ENCODE assay signal across 9 mouse cellular contexts in genomic region chr4:94900744-94901143, GRCm38 (mm10). TPM values are rescaled to one million over a fixed set of nuclear protein-coding genes. Genes with fewer than 3 reads are reported as not detected.
DNase-seq lines count a peak whose midpoint lies in the region; ATAC-seq and TF ChIP-seq lines count a peak whose summit lies in the region.
"Had no signal": no experiment of that assay in that cellular context is flagged by ENCODE, and none has a peak within 500 bp of the region (broad histone marks: within the 10 kb centered on the region; RNA-seq: fewer than 3 reads in every experiment).

No protein-coding gene starts in this region.

- WGBS in kidney, postnatal 0 days = 21% methylated on average over 2 of the region's 2 CpGs
- 22% methylated on average over 2 of the region's 2 CpGs for WGBS in kidney, embryonic 16.5 days
- 5% methylated on average over 2 of the region's 2 CpGs for WGBS in lung, postnatal 0 days

- H3K4me1 ChIP-seq in kidney, postnatal 0 days (replicated peaks; ENCODE audit: insufficient read depth, low read length) = no peaks in the 10 kb centered on the region
- H3K4me1 ChIP-seq in kidney, embryonic 16.5 days (ENCODE audit: insufficient read depth, low read length) = no peaks in the 10 kb centered on the region
- H3K4me1 ChIP-seq in lung, postnatal 0 days (ENCODE audit: insufficient read depth, low read depth, low read length) = no peaks in the 10 kb centered on the region
- H3K4me1 ChIP-seq: limb, embryonic 12.5 days had no signal

- no peaks in the 10 kb centered on the region for H3K36me3 ChIP-seq in kidney, postnatal 0 days (ENCODE audit: insufficient read depth, low read length)
- H3K36me3 ChIP-seq in kidney, embryonic 16.5 days (ENCODE audit: insufficient read depth, low read length) = no peaks in the 10 kb centered on the region
- H3K36me3 ChIP-seq in lung, postnatal 0 days (ENCODE audit: insufficient read depth, low read length) = no peaks in the 10 kb centered on the region
- H3K36me3 ChIP-seq: limb, embryonic 12.5 days had no signal

- peak; percentile 16 for DNase-seq in adrenal gland, postnatal 10 days
- DNase-seq in adrenal gland, postnatal 25 days = no peak
- DNase-seq in kidney, postnatal 0 days (ENCODE audit: low spot score) = peak; percentile 64
- DNase-seq in brain, embryonic 14.5 days (ENCODE audit: low read depth) = peak; percentile 18
- peak; percentile 69 for DNase-seq in lung, postnatal 0 days (ENCODE audit: low spot score)
- DNase-seq in thymus, adult 18-20 months = no peak
- no peak for DNase-seq in T-cell, adult 2 months (ENCODE audit: low spot score)

- TF ChIP-seq EP300 in lung, postnatal 0 days (IDR thresholded peaks at IDR 0.05) = no peak

- no peak overlapping the region for H3K27ac ChIP-seq in kidney, postnatal 0 days
- no peak overlapping the region for H3K27ac ChIP-seq in kidney, embryonic 16.5 days (ENCODE audit: low read length)
- no peak overlapping the region for H3K27ac ChIP-seq in lung, postnatal 0 days (ENCODE audit: low read length)
- H3K27ac ChIP-seq: limb, embryonic 12.5 days had no signal

- TF ChIP-seq POLR2A in brain, embryonic 14.5 days (IDR thresholded peaks at IDR 0.05; ENCODE audit: borderline replicate concordance, extremely low read depth, insufficient read depth, insufficient read length, poor library complexity, severe bottlenecking) = no peak

- H3K4me2 ChIP-seq in kidney, postnatal 0 days (ENCODE audit: low read length) = no peak overlapping the region
- H3K4me2 ChIP-seq in kidney, embryonic 16.5 days (replicated peaks; ENCODE audit: low read depth, low read length) = no peak overlapping the region
- no peak overlapping the region for H3K4me2 ChIP-seq in lung, postnatal 0 days (replicated peaks; ENCODE audit: low read depth, low read length)
- H3K4me2 ChIP-seq: limb, embryonic 12.5 days had no signal

- H3K9ac ChIP-seq in kidney, postnatal 0 days (ENCODE audit: low read depth, low read length) = no peak overlapping the region
- H3K9ac ChIP-seq in kidney, embryonic 16.5 days (replicated peaks; ENCODE audit: low read length) = no peak overlapping the region
- H3K9ac ChIP-seq in lung, postnatal 0 days (replicated peaks; ENCODE audit: low read depth) = no peak overlapping the region
- H3K9ac ChIP-seq: limb, embryonic 12.5 days had no signal

- no peak for ATAC-seq in kidney, postnatal 0 days (replicated peaks; ENCODE audit: low FRiP score, low read depth)
- ATAC-seq in kidney, embryonic 16.5 days (ENCODE audit: low FRiP score, low TSS enrichment) = no peak
- no peak for ATAC-seq in lung, postnatal 0 days

- H3K27me3 ChIP-seq in kidney, postnatal 0 days (ENCODE audit: insufficient read depth, low read length) = no peaks in the 10 kb centered on the region
- H3K27me3 ChIP-seq in kidney, embryonic 16.5 days (ENCODE audit: insufficient read depth, low read length) = no peaks in the 10 kb centered on the region
- no peaks in the 10 kb centered on the region for H3K27me3 ChIP-seq in lung, postnatal 0 days (replicated peaks; ENCODE audit: insufficient read depth, low read length)
- H3K27me3 ChIP-seq: limb, embryonic 12.5 days had no signal

- no peak overlapping the region for H3K4me3 ChIP-seq in kidney, postnatal 0 days (replicated peaks; ENCODE audit: low read depth, low read length)
- no peak overlapping the region for H3K4me3 ChIP-seq in kidney, embryonic 16.5 days (ENCODE audit: low read length)
- H3K4me3 ChIP-seq in lung, postnatal 0 days (ENCODE audit: low read depth, low read length) = no peak overlapping the region
- H3K4me3 ChIP-seq: limb, embryonic 12.5 days had no signal

- TF ChIP-seq CTCF in kidney, postnatal 0 days (IDR thresholded peaks at IDR 0.05; ENCODE audit: low read depth) = peak; percentile 78
- no peak for TF ChIP-seq CTCF in brain, embryonic 14.5 days (IDR thresholded peaks at IDR 0.05; ENCODE audit: borderline replicate concordance, extremely low read depth, insufficient read depth, insufficient read length)
- TF ChIP-seq CTCF in lung, postnatal 0 days (IDR thresholded peaks at IDR 0.05) = peak; percentile 73

- H3K9me3 ChIP-seq in kidney, postnatal 0 days (replicated peaks; ENCODE audit: low read length) = no peaks in the 10 kb centered on the region
- no peaks in the 10 kb centered on the region for H3K9me3 ChIP-seq in kidney, embryonic 16.5 days (ENCODE audit: low read length)
- H3K9me3 ChIP-seq in lung, postnatal 0 days (ENCODE audit: low read length) = no peaks in the 10 kb centered on the region
- H3K9me3 ChIP-seq: limb, embryonic 12.5 days had no signal

RNA-seq across cellular contexts. Expression of gene Eqtn, which starts 27.9 kb away (rescaled TPM):
- total RNA-seq in adrenal gland, postnatal 10 days (2021) = not detected
- total RNA-seq in adrenal gland, postnatal 25 days (2021) = not detected in 2 replicates
- 0.13 TPM in 1 of 2 replicates, not detected in the other for polyA plus RNA-seq in kidney, postnatal 0 days (2015; fragmentation: Nextera tagmentation; extraction: Ambion mirVana)
- not detected in 2 replicates for polyA plus RNA-seq in kidney, embryonic 16.5 days (2015; fragmentation: Nextera tagmentation; extraction: Ambion mirVana)
- polyA plus RNA-seq in brain, embryonic 14.5 days (2012; rRNA removed) = 0.35 and 0.66 TPM in 2 replicates
- polyA plus RNA-seq in lung, postnatal 0 days (2015; fragmentation: Nextera tagmentation; extraction: Ambion mirVana) = 0.13 TPM in 1 of 2 replicates, not detected in the other
- polyA plus RNA-seq: limb, embryonic 12.5 days had no signal

Comparison
In these comparisons a context has a peak if more than half of its experiments do, and no peak if none do; other contexts are left out.
1. DNase-seq: peak in adrenal gland, postnatal 10 days (single experiment), kidney, postnatal 0 days (single experiment), brain, embryonic 14.5 days (single experiment) and lung, postnatal 0 days (single experiment); none in adrenal gland, postnatal 25 days (single experiment), thymus, adult 18-20 months (0 of 2) and T-cell, adult 2 months (single experiment).